ENCODE assay signal across 8 mouse cellular contexts in genomic region chr11:98203931-98204421, GRCm38 (mm10). TPM values are rescaled to one million over a fixed set of nuclear protein-coding genes. Genes with fewer than 3 reads are reported as not detected.
DNase-seq lines count a peak whose midpoint lies in the region; ATAC-seq and TF ChIP-seq lines count a peak whose summit lies in the region.

No protein-coding gene starts in this region.

- peak overlapping the region; percentile 100; the same call in 1 of the 2 replicates for H3K27ac ChIP-seq in embryonic facial prominence, embryonic 10.5 days (replicated peaks)
- peak overlapping the region; percentile 100 for H3K27ac ChIP-seq in heart, postnatal 0 days (ENCODE audit: low read depth)
- peak overlapping the region; percentile 99 for H3K27ac ChIP-seq in midbrain, embryonic 10.5 days (replicated peaks)
- H3K27ac ChIP-seq in stomach, embryonic 15.5 days = peak overlapping the region; percentile 100

- WGBS in embryonic facial prominence, embryonic 10.5 days = under 1% methylated on average over 16 of the region's 16 CpGs
- WGBS in heart, postnatal 0 days = under 1% methylated on average over 16 of the region's 16 CpGs
- under 1% methylated on average over 16 of the region's 16 CpGs for WGBS in midbrain, embryonic 10.5 days
- WGBS in stomach, embryonic 15.5 days = under 1% methylated on average over 16 of the region's 16 CpGs

- H3K4me1 ChIP-seq in embryonic facial prominence, embryonic 10.5 days = peaks cover 24% of the 10 kb centered on the region
- peaks cover 11% of the 10 kb centered on the region; the same call in 1 of the 2 replicates for H3K4me1 ChIP-seq in heart, postnatal 0 days (ENCODE audit: control insufficient read depth, insufficient read depth)
- peaks cover 44% of the 10 kb centered on the region for H3K4me1 ChIP-seq in midbrain, embryonic 10.5 days
- peaks cover 2% of the 10 kb centered on the region; the same call in 1 of the 2 replicates for H3K4me1 ChIP-seq in stomach, embryonic 15.5 days

- no peak for TF ChIP-seq CTCF in heart, postnatal 0 days (IDR thresholded peaks at IDR 0.05; ENCODE audit: low read depth)

- H3K4me2 ChIP-seq in heart, postnatal 0 days (ENCODE audit: low read depth, low read length) = peak overlapping the region; percentile 81
- H3K4me2 ChIP-seq in stomach, embryonic 15.5 days = peak overlapping the region; percentile 77

- peak; percentile 16 to 18 for DNase-seq in lung, adult 18-20 months
- no peak for DNase-seq in lung, postnatal 25 days (ENCODE audit: low spot score)
- DNase-seq in embryonic facial prominence, embryonic 10.5 days (ENCODE audit: low spot score) = peak; percentile 30
- DNase-seq in heart, postnatal 0 days (ENCODE audit: low spot score) = peak; percentile 12
- peak; percentile 19 to 51 for DNase-seq in kidney, postnatal 36 days
- DNase-seq in midbrain, embryonic 10.5 days (ENCODE audit: low spot score) = peak; percentile 28
- no peak for DNase-seq in frontal cortex, postnatal 25 days (ENCODE audit: low spot score in 2 of 2)

- no peaks in the 10 kb centered on the region for H3K9me3 ChIP-seq in embryonic facial prominence, embryonic 10.5 days
- H3K9me3 ChIP-seq in heart, postnatal 0 days (replicated peaks; ENCODE audit: control insufficient read depth, low read length) = no peaks in the 10 kb centered on the region
- H3K9me3 ChIP-seq in midbrain, embryonic 10.5 days (replicated peaks) = no peaks in the 10 kb centered on the region
- H3K9me3 ChIP-seq in stomach, embryonic 15.5 days = no peaks in the 10 kb centered on the region

- peak overlapping the region; percentile 98 for H3K4me3 ChIP-seq in embryonic facial prominence, embryonic 10.5 days
- H3K4me3 ChIP-seq in heart, postnatal 0 days (ENCODE audit: low read depth, low read length) = peak overlapping the region; percentile 92
- H3K4me3 ChIP-seq in midbrain, embryonic 10.5 days = peak overlapping the region; percentile 96
- H3K4me3 ChIP-seq in stomach, embryonic 15.5 days (replicated peaks) = peak overlapping the region; percentile 97

- ATAC-seq in heart, postnatal 0 days (ENCODE audit: insufficient read depth, low read depth) = no peak
- ATAC-seq in stomach, embryonic 15.5 days (ENCODE audit: insufficient read depth, low FRiP score, low read depth) = no peak

- H3K9ac ChIP-seq in heart, postnatal 0 days (replicated peaks; ENCODE audit: low read depth, low read length) = peak overlapping the region; percentile 100
- H3K9ac ChIP-seq in stomach, embryonic 15.5 days = peak overlapping the region; percentile 98

- no peak for TF ChIP-seq EP300 in heart, postnatal 0 days (IDR thresholded peaks at IDR 0.05; ENCODE audit: low read depth)

- H3K36me3 ChIP-seq in embryonic facial prominence, embryonic 10.5 days (replicated peaks) = peaks cover 30% of the 10 kb centered on the region
- H3K36me3 ChIP-seq in heart, postnatal 0 days (replicated peaks; ENCODE audit: control insufficient read depth, insufficient read depth, low read length) = peaks cover 12% of the 10 kb centered on the region
- peaks cover 29% of the 10 kb centered on the region for H3K36me3 ChIP-seq in midbrain, embryonic 10.5 days
- H3K36me3 ChIP-seq in stomach, embryonic 15.5 days = peaks cover 11% of the 10 kb centered on the region; the same call in 1 of the 2 replicates

- no peaks in the 10 kb centered on the region for H3K27me3 ChIP-seq in embryonic facial prominence, embryonic 10.5 days (replicated peaks; ENCODE audit: low read depth, poor library complexity, severe bottlenecking)
- no peaks in the 10 kb centered on the region for H3K27me3 ChIP-seq in heart, postnatal 0 days (ENCODE audit: control insufficient read depth, insufficient read depth, low read length)
- no peaks in the 10 kb centered on the region for H3K27me3 ChIP-seq in midbrain, embryonic 10.5 days (ENCODE audit: low read depth, poor library complexity, severe bottlenecking)
- H3K27me3 ChIP-seq in stomach, embryonic 15.5 days (replicated peaks) = no peaks in the 10 kb centered on the region

RNA-seq across cellular contexts. Expression of gene Cdk12, which starts 1.1 kb away (rescaled TPM):
- 12.7 and 13.0 TPM in 2 replicates for polyA plus RNA-seq in embryonic facial prominence, embryonic 10.5 days (2016; fragmentation: Nextera tagmentation; extraction: Ambion mirVana)
- 18.4 and 25.8 TPM in 2 replicates for total RNA-seq in heart, postnatal 0 days (2014; rRNA removed; ENCODE audit: low replicate concordance)
- polyA plus RNA-seq in heart, postnatal 0 days (2015; fragmentation: Nextera tagmentation; extraction: Ambion mirVana) = 3.9 and 4.2 TPM in 2 replicates
- polyA plus RNA-seq in midbrain, embryonic 10.5 days (2016; fragmentation: Nextera tagmentation; extraction: Ambion mirVana) = 10.7 and 12.0 TPM in 2 replicates
- 9.4 and 9.7 TPM in 2 replicates for polyA plus RNA-seq in stomach, embryonic 15.5 days (2015; fragmentation: Nextera tagmentation; extraction: Ambion mirVana)

RNA-seq across cellular contexts. Expression of gene Med1, which starts 10.9 kb away (rescaled TPM):
- 83.3 and 85.4 TPM in 2 replicates for polyA plus RNA-seq in embryonic facial prominence, embryonic 10.5 days (2016; fragmentation: Nextera tagmentation; extraction: Ambion mirVana)
- 29.2 and 41.4 TPM in 2 replicates for total RNA-seq in heart, postnatal 0 days (2014; rRNA removed; ENCODE audit: low replicate concordance)
- 36.7 and 38.1 TPM in 2 replicates for polyA plus RNA-seq in heart, postnatal 0 days (2015; fragmentation: Nextera tagmentation; extraction: Ambion mirVana)
- 74.3 and 82.5 TPM in 2 replicates for polyA plus RNA-seq in midbrain, embryonic 10.5 days (2016; fragmentation: Nextera tagmentation; extraction: Ambion mirVana)
- 54.5 and 57.4 TPM in 2 replicates for polyA plus RNA-seq in stomach, embryonic 15.5 days (2015; fragmentation: Nextera tagmentation; extraction: Ambion mirVana)

RNA-seq across cellular contexts. Expression of gene Fbxl20, which starts 53.8 kb away (rescaled TPM):
- polyA plus RNA-seq in embryonic facial prominence, embryonic 10.5 days (2016; fragmentation: Nextera tagmentation; extraction: Ambion mirVana) = 23.0 and 26.7 TPM in 2 replicates
- 8.8 and 12.5 TPM in 2 replicates for total RNA-seq in heart, postnatal 0 days (2014; rRNA removed; ENCODE audit: low replicate concordance)
- polyA plus RNA-seq in heart, postnatal 0 days (2015; fragmentation: Nextera tagmentation; extraction: Ambion mirVana) = 8.6 and 8.8 TPM in 2 replicates
- 21.0 and 23.7 TPM in 2 replicates for polyA plus RNA-seq in midbrain, embryonic 10.5 days (2016; fragmentation: Nextera tagmentation; extraction: Ambion mirVana)
- 15.9 and 17.3 TPM in 2 replicates for polyA plus RNA-seq in stomach, embryonic 15.5 days (2015; fragmentation: Nextera tagmentation; extraction: Ambion mirVana)

Comparison
In these comparisons a context has a peak if more than half of its experiments do, and no peak if none do; other contexts are left out.
1. DNase-seq: peak in lung, adult 18-20 months (2 of 2), embryonic facial prominence, embryonic 10.5 days (single experiment), heart, postnatal 0 days (single experiment), kidney, postnatal 36 days (2 of 2) and midbrain, embryonic 10.5 days (single experiment); none in lung, postnatal 25 days (single experiment) and frontal cortex, postnatal 25 days (0 of 2).
2. Peak in every context shown above with its lines, with median percentiles within 50 percentile points of each other: H3K27ac ChIP-seq and H3K4me3 ChIP-seq.